Mouse (Mus musculus): ENCODE measurements around the gene Krt71. TPM values are rescaled to one million over a fixed set of nuclear protein-coding genes. Genes with fewer than 3 reads are reported as not detected.
A peak's percentile ranks its signal among the peaks of the same experiment; 100 is the strongest.
"Not testable (repeated sequence)": the region's sequence is repeated elsewhere in the genome, so short reads cannot be mapped to it uniquely, and the experiment has no call there.

Gene Krt71
- polyA plus RNA-seq, 1 experiment from 2014 or later, result not detected

DNA sequence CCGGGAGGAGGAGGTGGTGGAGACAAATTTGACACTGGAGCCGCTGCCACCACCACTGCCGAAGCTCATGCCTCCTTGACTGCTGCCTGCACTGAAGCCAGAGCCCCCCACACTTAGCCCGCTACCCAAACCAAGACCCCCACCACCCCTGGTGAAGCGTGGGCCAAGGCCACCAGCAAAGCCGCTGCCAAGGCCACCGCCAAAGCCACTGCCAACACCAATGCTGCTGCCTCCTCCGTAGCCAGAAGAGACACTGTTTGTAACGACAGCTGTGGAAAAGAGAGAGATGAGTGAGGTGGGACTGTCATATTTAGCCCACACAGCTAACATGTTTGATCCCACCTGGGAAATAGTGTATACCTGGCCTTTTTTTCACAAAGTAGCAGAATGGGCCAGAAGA, 35.5 kb downstream of the Krt71 start:
- H3K9ac ChIP-seq, result no peak overlapping the region
- H3K9me3 ChIP-seq (ENCODE audit: low read depth, low read length), result no peaks in the 10 kb centered on the region
- H3K27ac ChIP-seq (ENCODE audit: low read depth), result no peak overlapping the region
- 68% methylated on average over 9 of the region's 9 CpGs for WGBS
- H3K4me2 ChIP-seq, result no peak overlapping the region
- no peaks in the 10 kb centered on the region for H3K36me3 ChIP-seq (ENCODE audit: insufficient read depth)
- ATAC-seq (ENCODE audit: insufficient read depth) (no peak), DNase-seq (no peak)
- H3K27me3 ChIP-seq (ENCODE audit: insufficient read depth, low read length), result no peaks in the 10 kb centered on the region
- no peak overlapping the region for H3K4me3 ChIP-seq (ENCODE audit: low read depth, low read length)
- no peaks in the 10 kb centered on the region for H3K4me1 ChIP-seq (ENCODE audit: insufficient read depth)
- TF ChIP-seq CTCF (IDR thresholded peaks at IDR 0.05; ENCODE audit: low read depth), result no peak

DNA sequence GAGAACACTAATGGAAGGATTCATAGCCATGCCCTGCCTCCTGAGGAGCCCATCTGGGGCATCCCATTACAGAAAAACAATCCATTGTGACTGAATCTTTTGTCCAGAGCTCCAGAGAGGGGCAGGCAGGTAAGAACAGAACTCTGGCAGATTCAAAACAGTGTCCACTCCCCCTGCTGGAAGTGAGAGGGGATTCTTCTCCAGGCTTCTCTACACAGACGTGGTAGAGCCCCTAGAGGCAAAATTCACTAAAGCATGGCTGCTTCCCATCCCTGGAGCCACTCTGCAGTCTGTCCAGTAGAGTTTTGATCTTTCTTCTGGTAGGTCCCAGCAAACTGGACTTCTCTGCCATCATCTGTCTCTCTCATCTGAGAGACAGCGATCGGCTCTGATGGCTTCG, 38.8 kb downstream of the Krt71 start:
- Histone ChIP-seq H3K27me3 (ENCODE audit: insufficient read depth, low read length) (no peaks in the 10 kb centered on the region), H3K4me1 (ENCODE audit: insufficient read depth) (no peaks in the 10 kb centered on the region), H3K9me3 (ENCODE audit: low read depth, low read length) (no peaks in the 10 kb centered on the region), H3K4me3 (ENCODE audit: low read depth, low read length) (no peak overlapping the region), H3K4me2 (no peak overlapping the region), H3K27ac (ENCODE audit: low read depth) (no peak overlapping the region), H3K9ac (no peak overlapping the region), H3K36me3 (ENCODE audit: insufficient read depth) (no peaks in the 10 kb centered on the region)
- WGBS, result 68% methylated on average over 4 of the region's 4 CpGs
- TF ChIP-seq CTCF (IDR thresholded peaks at IDR 0.05; ENCODE audit: low read depth), result peak; percentile 58
- ATAC-seq (ENCODE audit: insufficient read depth) (no peak), DNase-seq (peak; percentile 66)

GRCm38 (mm10) chr15:101702380-101702779, 40.5 kb downstream of the Krt71 start:
- Histone ChIP-seq H3K4me1 (ENCODE audit: insufficient read depth) (no peaks in the 10 kb centered on the region), H3K36me3 (ENCODE audit: insufficient read depth) (no peaks in the 10 kb centered on the region), H3K27ac (ENCODE audit: low read depth) (no peak overlapping the region), H3K27me3 (ENCODE audit: insufficient read depth, low read length) (no peaks in the 10 kb centered on the region), H3K4me3 (ENCODE audit: low read depth, low read length) (no peak overlapping the region), H3K4me2 (no peak overlapping the region), H3K9ac (no peak overlapping the region), H3K9me3 (ENCODE audit: low read depth, low read length) (no peaks in the 10 kb centered on the region)
- ATAC-seq (ENCODE audit: insufficient read depth) (no peak), DNase-seq (no peak)
- WGBS, result 34% methylated on average over 2 of the region's 2 CpGs
- no peak for TF ChIP-seq CTCF (IDR thresholded peaks at IDR 0.05; ENCODE audit: low read depth)

DNA sequence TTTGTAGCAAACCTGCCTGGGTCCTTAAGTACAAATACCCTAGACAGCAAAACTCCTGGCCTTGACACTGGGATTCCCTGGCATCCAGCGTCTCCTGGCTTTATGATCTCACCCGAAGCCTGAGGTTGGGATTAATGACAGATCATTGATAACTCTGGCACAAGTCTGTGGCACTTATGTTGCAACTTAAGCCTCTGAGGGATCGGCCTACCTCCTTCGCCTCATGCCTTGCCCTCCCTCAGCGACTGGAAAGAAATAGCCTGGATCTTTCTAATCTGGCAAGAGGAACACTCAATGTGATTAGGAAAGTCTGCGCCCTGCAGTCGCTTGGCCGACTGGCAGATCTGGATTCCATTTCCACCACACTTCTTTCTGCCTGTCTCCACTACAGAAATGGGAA, 43.0 kb downstream of the Krt71 start:
- no peak for ATAC-seq (ENCODE audit: insufficient read depth)
- 71% methylated on average over 8 of the region's 8 CpGs for WGBS

GRCm38 (mm10) chr15:101699192-101699591, 43.7 kb downstream of the Krt71 start:
- Histone ChIP-seq H3K4me1 (ENCODE audit: insufficient read depth) (no peaks in the 10 kb centered on the region), H3K27me3 (ENCODE audit: insufficient read depth, low read length) (no peaks in the 10 kb centered on the region), H3K9ac (no peak overlapping the region), H3K4me3 (ENCODE audit: low read depth, low read length) (no peak overlapping the region), H3K9me3 (ENCODE audit: low read depth, low read length) (no peaks in the 10 kb centered on the region), H3K27ac (ENCODE audit: low read depth) (no peak overlapping the region), H3K4me2 (no peak overlapping the region), H3K36me3 (ENCODE audit: insufficient read depth) (no peaks in the 10 kb centered on the region)
- WGBS, result 41% methylated on average over 3 of the region's 3 CpGs
- no peak for TF ChIP-seq CTCF (IDR thresholded peaks at IDR 0.05; ENCODE audit: low read depth)
- ATAC-seq (ENCODE audit: insufficient read depth) (no peak), DNase-seq (no peak)

More for the DNA sequence above, 43.0 kb downstream of the Krt71 start:
- H3K9me3 ChIP-seq (ENCODE audit: low read depth, low read length), result no peaks in the 10 kb centered on the region
- no peaks in the 10 kb centered on the region for H3K36me3 ChIP-seq (ENCODE audit: insufficient read depth)
- no peak for DNase-seq
- H3K4me2 ChIP-seq, result no peak overlapping the region
- H3K27ac ChIP-seq (ENCODE audit: low read depth), result no peak overlapping the region
- H3K4me1 ChIP-seq (ENCODE audit: insufficient read depth), result no peaks in the 10 kb centered on the region
- no peak overlapping the region for H3K9ac ChIP-seq
- H3K27me3 ChIP-seq (ENCODE audit: insufficient read depth, low read length), result no peaks in the 10 kb centered on the region
- TF ChIP-seq CTCF (IDR thresholded peaks at IDR 0.05; ENCODE audit: low read depth), result no peak
- no peak overlapping the region for H3K4me3 ChIP-seq (ENCODE audit: low read depth, low read length)

DNA sequence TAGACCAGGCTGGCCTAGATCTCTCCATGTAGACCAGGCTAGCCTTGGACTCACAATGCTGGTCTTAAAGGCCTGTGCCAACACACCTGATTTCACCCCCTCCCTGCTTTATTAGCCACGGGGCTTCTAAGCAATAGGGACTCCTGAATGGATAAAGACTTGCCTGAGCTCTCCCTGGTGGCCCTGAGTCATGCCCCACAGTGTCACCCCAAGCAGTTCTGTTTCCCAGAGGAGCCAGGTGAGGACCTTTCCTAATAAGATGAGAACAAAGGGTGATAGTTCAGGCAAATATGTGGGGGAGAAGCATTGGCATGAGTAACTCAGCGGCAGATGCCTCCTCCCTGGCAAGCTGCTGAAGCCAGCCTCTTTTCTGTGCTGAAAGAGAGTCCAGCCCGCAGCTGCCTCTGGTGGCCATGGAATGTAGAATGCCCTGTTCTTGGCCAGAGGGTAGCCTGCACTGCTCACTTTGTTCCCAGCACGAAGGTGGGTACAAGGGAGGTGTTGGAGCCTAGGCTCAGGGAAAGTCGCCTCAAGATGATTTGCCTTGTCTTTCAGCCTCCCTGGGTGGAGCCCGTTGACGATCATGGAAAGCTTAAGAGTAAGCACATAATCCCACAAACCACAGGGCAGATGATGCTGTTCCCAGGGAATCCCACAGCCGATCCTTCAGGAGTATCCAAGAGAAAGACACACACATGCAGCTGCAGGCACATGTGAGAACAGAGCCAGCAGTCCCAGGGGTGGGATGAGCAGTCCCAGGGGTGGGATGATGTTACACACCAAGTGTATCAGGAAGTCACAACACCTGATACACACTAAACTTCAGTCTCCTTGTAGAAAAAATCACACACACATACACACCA, 45.4 kb downstream of the Krt71 start:
- no peak for TF ChIP-seq CTCF (IDR thresholded peaks at IDR 0.05; ENCODE audit: low read depth)
- no peak overlapping the region for H3K4me3 ChIP-seq (ENCODE audit: low read depth, low read length)
- DNase-seq (no peak), ATAC-seq (ENCODE audit: insufficient read depth) (no peak)
- H3K4me2 ChIP-seq, result no peak overlapping the region
- no peaks in the 10 kb centered on the region for H3K36me3 ChIP-seq (ENCODE audit: insufficient read depth)
- H3K27me3 ChIP-seq (ENCODE audit: insufficient read depth, low read length), result no peaks in the 10 kb centered on the region
- H3K27ac ChIP-seq (ENCODE audit: low read depth), result no peak overlapping the region
- no peaks in the 10 kb centered on the region for H3K4me1 ChIP-seq (ENCODE audit: insufficient read depth)
- no peak overlapping the region for H3K9ac ChIP-seq
- no peaks in the 10 kb centered on the region for H3K9me3 ChIP-seq (ENCODE audit: low read depth, low read length)
- WGBS, result 70% methylated on average over 8 of the region's 8 CpGs

DNA sequence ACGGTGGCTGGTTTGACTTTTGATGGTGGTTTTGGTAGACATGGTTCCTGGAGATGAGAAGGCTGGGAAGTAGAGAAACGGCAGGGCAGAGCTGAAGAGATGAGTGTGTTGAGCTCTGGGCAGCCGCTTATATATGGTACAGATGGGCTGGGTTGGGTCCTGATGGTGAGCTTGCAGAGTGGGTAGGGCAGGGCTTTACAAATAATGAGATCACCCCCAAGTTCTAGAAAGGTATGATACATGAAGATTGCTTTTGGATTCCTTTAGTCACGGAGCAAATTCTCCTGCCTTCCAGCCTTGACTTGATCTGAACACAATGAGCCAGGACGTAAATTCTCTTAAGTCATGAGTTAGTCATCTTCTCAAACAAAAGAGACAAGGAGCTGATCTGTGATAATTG, 48.7 kb downstream of the Krt71 start, which contains the start of gene Krt6a:
TSS of gene Krt6a (minus strand) at position 101 of the 400 bp plus-strand sequence.
- DNase-seq (no peak), ATAC-seq (ENCODE audit: insufficient read depth) (no peak)
- Histone ChIP-seq H3K4me1 (ENCODE audit: insufficient read depth) (no peaks in the 10 kb centered on the region), H3K4me2 (no peak within 1 kb of the TSS), H3K9me3 (ENCODE audit: low read depth, low read length) (no peaks in the 10 kb centered on the region), H3K9ac (no peak within 1 kb of the TSS), H3K27ac (ENCODE audit: low read depth) (no peak within 1 kb of the TSS), H3K36me3 (ENCODE audit: insufficient read depth) (no peaks in the 10 kb centered on the region), H3K27me3 (ENCODE audit: insufficient read depth, low read length) (no peaks in the 10 kb centered on the region), H3K4me3 (ENCODE audit: low read depth, low read length) (no peak within 1 kb of the TSS)
- WGBS, result 77% methylated on average over 5 of the region's 5 CpGs
- no peak for TF ChIP-seq CTCF (IDR thresholded peaks at IDR 0.05; ENCODE audit: low read depth)

- H3K27ac ChIP-seq (ENCODE audit: low read depth); ATAC-seq (ENCODE audit: insufficient read depth); H3K27me3 ChIP-seq (ENCODE audit: insufficient read depth, low read length); H3K9me3 ChIP-seq (ENCODE audit: low read depth, low read length); DNase-seq; H3K4me3 ChIP-seq (ENCODE audit: low read depth, low read length); H3K4me1 ChIP-seq (ENCODE audit: insufficient read depth); H3K9ac ChIP-seq; H3K36me3 ChIP-seq (ENCODE audit: insufficient read depth); H3K4me2 ChIP-seq: not testable (repeated sequence)
- WGBS, result 90% methylated on average over 4 of the region's 5 CpGs
These were observed 52.4 kb downstream of the Krt71 start for GRCm38 (mm10) chr15:101690460-101690859.

Data from lung, embryonic 14.5 days (tissue).